Mouse (Mus musculus) 3T3-L1 (cell line): ENCODE measurements around the gene Ctcfl.
"Not testable (repeated sequence)": the region's sequence is repeated elsewhere in the genome, so short reads cannot be mapped to it uniquely, and the experiment has no call there.

Experiments
- DNase-seq: peaks from one replicate; pipeline ENCODE4 v3.0.0-alpha.2; 2015; ENCODE audit warnings: low read depth, low spot score

Gene Ctcfl

GRCm38 (mm10) chr2:173143611-173144010, 24.3 kb upstream of the Ctcfl start:
- no peak for DNase-seq

- DNase-seq: no peak
These were observed 19.3 kb upstream of the Ctcfl start for GRCm38 (mm10) chr2:173138323-173139239.

GRCm38 (mm10) chr2:173134695-173135094, 15.4 kb upstream of the Ctcfl start:
- no peak for DNase-seq

- no peak for DNase-seq
These were observed 13.5 kb upstream of the Ctcfl start for GRCm38 (mm10) chr2:173132794-173133300.

- no peak for DNase-seq
These were observed 12.9 kb upstream of the Ctcfl start for GRCm38 (mm10) chr2:173132262-173132661.

- no peak for DNase-seq
These were observed 9.8 kb upstream of the Ctcfl start for GRCm38 (mm10) chr2:173129111-173129510.

- DNase-seq: no peak
These were observed 7.1 kb upstream of the Ctcfl start for GRCm38 (mm10) chr2:173126386-173126785.

GRCm38 (mm10) chr2:173124022-173124735, 4.9 kb upstream of the Ctcfl start:
- DNase-seq: no peak

GRCm38 (mm10) chr2:173120117-173120516, 792 bp upstream of the Ctcfl start:
- not testable (repeated sequence) for DNase-seq

- DNase-seq: not testable (repeated sequence)
These were observed 5.5 kb downstream of the Ctcfl start for GRCm38 (mm10) chr2:173113796-173114195.

GRCm38 (mm10) chr2:173110571-173110970, 8.8 kb downstream of the Ctcfl start:
- DNase-seq: no peak

- DNase-seq: no peak
These were observed 9.8 kb downstream of the Ctcfl start for GRCm38 (mm10) chr2:173109510-173109909.

GRCm38 (mm10) chr2:173108509-173109190, 10.7 kb downstream of the Ctcfl start:
- no peak for DNase-seq

GRCm38 (mm10) chr2:173106889-173107785, 12.2 kb downstream of the Ctcfl start:
- DNase-seq: peak; percentile 84

- DNase-seq: no peak
These were observed 12.9 kb downstream of the Ctcfl start for GRCm38 (mm10) chr2:173106409-173106808.

GRCm38 (mm10) chr2:173097337-173097736, 22.0 kb downstream of the Ctcfl start:
- peak; percentile 25 for DNase-seq

GRCm38 (mm10) chr2:173089437-173089836, 29.9 kb downstream of the Ctcfl start:
- DNase-seq: peak; percentile 90

- no peak for DNase-seq
These were observed 31.9 kb downstream of the Ctcfl start for GRCm38 (mm10) chr2:173087405-173087804.

GRCm38 (mm10) chr2:173085763-173086162, 33.6 kb downstream of the Ctcfl start:
- no peak for DNase-seq

- no peak for DNase-seq
These were observed 34.5 kb downstream of the Ctcfl start for GRCm38 (mm10) chr2:173084871-173085270.
